Mouse (Mus musculus) liver, adult 2 months (tissue): ENCODE data around the gene Kdm1b.

ENCODE experiments used
- CTCF ChIP-seq: fragments of 200-500 bp; IDR thresholded peaks from 2 replicates; pipeline ENCODE4 v1.5.1; 2011; ENCODE audit warnings: low read depth, low read length, control low read depth
- POLR2A ChIP-seq: fragments of 200-500 bp; IDR thresholded peaks from 2 replicates; pipeline ENCODE4 v1.6.1; 2011; ENCODE audit warnings: low read length, control low read depth; ENCODE audit not compliant: insufficient read depth; ENCODE audit errors: extremely low read depth

- TF ChIP-seq CTCF (no peak), POLR2A (no peak)
Measured at GRCm38 (mm10) chr13:47129090-47129489, 85.8 kb downstream of the Kdm1b start.
